Mouse (Mus musculus): ENCODE measurements around the gene Dvl2. TPM values are rescaled to one million over a fixed set of nuclear protein-coding genes. Genes with fewer than 3 reads are reported as not detected.

Gene Dvl2
- polyA plus RNA-seq, 1 experiment from 2014 or later: 28.7 TPM

MicroRNAs encoded within 50 kb of the gene (microRNA counts, 519-probe panel; counts per million panel counts)
- microRNA mmu-miR-324-3p (not detected), microRNA mmu-miR-324-5p (3,066 counts per million, percentile 60 among the panel's probes with 10 or more counts)

Small RNA genes lying within 50 kb of the gene (microRNA-seq; reads per million reads assigned to microRNA genes)
- gene Gm44349: not detected
- 3,205 reads per million, percentile 87 among the genes with 10 or more reads in this experiment for gene Mir324

Other genes with a start within 250 kb of the Dvl2 start
- 15.6 and 16.6 TPM in 2 replicates for gene Polr2a, start 242.0 kb upstream of the Dvl2 start, polyA plus RNA-seq (2015; fragmentation: Nextera tagmentation; extraction: Ambion mirVana)
- gene Slc35g3, start 238.6 kb upstream of the Dvl2 start, polyA plus RNA-seq (2015; fragmentation: Nextera tagmentation; extraction: Ambion mirVana): 0.51 and 0.66 TPM in 2 replicates
- gene Zbtb4, start 234.7 kb upstream of the Dvl2 start, polyA plus RNA-seq (2015; fragmentation: Nextera tagmentation; extraction: Ambion mirVana): 5.2 and 5.3 TPM in 2 replicates
- 1.2 and 2.2 TPM in 2 replicates for gene Chrnb1, start 204.7 kb upstream of the Dvl2 start, polyA plus RNA-seq (2015; fragmentation: Nextera tagmentation; extraction: Ambion mirVana)
- 5.7 and 7.1 TPM in 2 replicates for gene Fgf11, start 198.7 kb upstream of the Dvl2 start, polyA plus RNA-seq (2015; fragmentation: Nextera tagmentation; extraction: Ambion mirVana)
- 1.1 and 2.0 TPM in 2 replicates for gene Tmem102, start 195.0 kb upstream of the Dvl2 start, polyA plus RNA-seq (2015; fragmentation: Nextera tagmentation; extraction: Ambion mirVana)
- gene Gm39566, start 185.3 kb upstream of the Dvl2 start, polyA plus RNA-seq (2015; fragmentation: Nextera tagmentation; extraction: Ambion mirVana): not detected in 2 replicates
- not detected in 2 replicates for gene Spem2, start 182.1 kb upstream of the Dvl2 start, polyA plus RNA-seq (2015; fragmentation: Nextera tagmentation; extraction: Ambion mirVana)
- 0.21 and 0.34 TPM in 2 replicates for gene Spem1, start 178.4 kb upstream of the Dvl2 start, polyA plus RNA-seq (2015; fragmentation: Nextera tagmentation; extraction: Ambion mirVana)
- 20.9 and 21.0 TPM in 2 replicates for gene Nlgn2, start 162.8 kb upstream of the Dvl2 start, polyA plus RNA-seq (2015; fragmentation: Nextera tagmentation; extraction: Ambion mirVana)
- gene Tmem256, start 162.1 kb upstream of the Dvl2 start, polyA plus RNA-seq (2015; fragmentation: Nextera tagmentation; extraction: Ambion mirVana): 375 and 391 TPM in 2 replicates
- 46.0 and 47.5 TPM in 2 replicates for gene Plscr3, start 154.2 kb upstream of the Dvl2 start, polyA plus RNA-seq (2015; fragmentation: Nextera tagmentation; extraction: Ambion mirVana)
- 0.10 and 0.12 TPM in 2 replicates for gene Tnk1, start 141.9 kb upstream of the Dvl2 start, polyA plus RNA-seq (2015; fragmentation: Nextera tagmentation; extraction: Ambion mirVana)
- gene Tmem95, start 122.6 kb upstream of the Dvl2 start, polyA plus RNA-seq (2015; fragmentation: Nextera tagmentation; extraction: Ambion mirVana): not detected in 2 replicates
- gene Kctd11, start 119.2 kb upstream of the Dvl2 start, polyA plus RNA-seq (2015; fragmentation: Nextera tagmentation; extraction: Ambion mirVana): 2.0 and 2.4 TPM in 2 replicates
- 0.52 and 0.58 TPM in 2 replicates for gene Acap1, start 105.1 kb upstream of the Dvl2 start, polyA plus RNA-seq (2015; fragmentation: Nextera tagmentation; extraction: Ambion mirVana)
- 8.8 TPM in 2 replicates for gene 2810408A11Rik, start 99.6 kb upstream of the Dvl2 start, polyA plus RNA-seq (2015; fragmentation: Nextera tagmentation; extraction: Ambion mirVana)
- gene Neurl4, start 99.5 kb upstream of the Dvl2 start, polyA plus RNA-seq (2015; fragmentation: Nextera tagmentation; extraction: Ambion mirVana): 16.6 and 19.9 TPM in 2 replicates
- 68.4 and 69.9 TPM in 2 replicates for gene Gps2, start 86.7 kb upstream of the Dvl2 start, polyA plus RNA-seq (2015; fragmentation: Nextera tagmentation; extraction: Ambion mirVana)
- 1,083 and 1,119 TPM in 2 replicates for gene Eif5a, start 78.6 kb upstream of the Dvl2 start, polyA plus RNA-seq (2015; fragmentation: Nextera tagmentation; extraction: Ambion mirVana)
- 6.7 and 6.8 TPM in 2 replicates for gene Ybx2, start 64.8 kb upstream of the Dvl2 start, polyA plus RNA-seq (2015; fragmentation: Nextera tagmentation; extraction: Ambion mirVana)
- gene Slc2a4, start 52.4 kb upstream of the Dvl2 start, polyA plus RNA-seq (2015; fragmentation: Nextera tagmentation; extraction: Ambion mirVana): 3.4 and 4.1 TPM in 2 replicates
- gene Cldn7, start 35.8 kb upstream of the Dvl2 start, polyA plus RNA-seq (2015; fragmentation: Nextera tagmentation; extraction: Ambion mirVana): 0.34 and 1.0 TPM in 2 replicates
- gene Ctdnep1, start 19.4 kb upstream of the Dvl2 start, polyA plus RNA-seq (2015; fragmentation: Nextera tagmentation; extraction: Ambion mirVana): 23.5 and 27.1 TPM in 2 replicates
- 163 and 174 TPM in 2 replicates for gene Elp5, start 18.1 kb upstream of the Dvl2 start, polyA plus RNA-seq (2015; fragmentation: Nextera tagmentation; extraction: Ambion mirVana)
- 561 and 571 TPM in 2 replicates for gene Gabarap, start 9.5 kb upstream of the Dvl2 start, polyA plus RNA-seq (2015; fragmentation: Nextera tagmentation; extraction: Ambion mirVana)
- gene Phf23, start 4.8 kb upstream of the Dvl2 start, polyA plus RNA-seq (2015; fragmentation: Nextera tagmentation; extraction: Ambion mirVana): 56.1 and 62.2 TPM in 2 replicates
- 58.0 and 62.2 TPM in 2 replicates for gene Acadvl, start 14.8 kb downstream of the Dvl2 start, polyA plus RNA-seq (2015; fragmentation: Nextera tagmentation; extraction: Ambion mirVana)
- gene Dlg4, start 16.3 kb downstream of the Dvl2 start, polyA plus RNA-seq (2015; fragmentation: Nextera tagmentation; extraction: Ambion mirVana): 23.8 and 24.1 TPM in 2 replicates
- 2.8 and 4.7 TPM in 2 replicates for gene Asgr1, start 53.5 kb downstream of the Dvl2 start, polyA plus RNA-seq (2015; fragmentation: Nextera tagmentation; extraction: Ambion mirVana)
- not detected in 2 replicates for gene Asgr2, start 92.0 kb downstream of the Dvl2 start, polyA plus RNA-seq (2015; fragmentation: Nextera tagmentation; extraction: Ambion mirVana)
- gene Mgl2, start 129.7 kb downstream of the Dvl2 start, polyA plus RNA-seq (2015; fragmentation: Nextera tagmentation; extraction: Ambion mirVana): 1.4 and 1.6 TPM in 2 replicates
- 0.64 and 1.3 TPM in 2 replicates for gene Clec10a, start 155.6 kb downstream of the Dvl2 start, polyA plus RNA-seq (2015; fragmentation: Nextera tagmentation; extraction: Ambion mirVana)
- gene Slc16a11, start 212.2 kb downstream of the Dvl2 start, polyA plus RNA-seq (2015; fragmentation: Nextera tagmentation; extraction: Ambion mirVana): 7.6 and 8.1 TPM in 2 replicates
- 14.3 and 16.5 TPM in 2 replicates for gene Slc16a13, start 220.5 kb downstream of the Dvl2 start, polyA plus RNA-seq (2015; fragmentation: Nextera tagmentation; extraction: Ambion mirVana)
- 5.5 and 5.6 TPM in 2 replicates for gene Bcl6b, start 229.2 kb downstream of the Dvl2 start, polyA plus RNA-seq (2015; fragmentation: Nextera tagmentation; extraction: Ambion mirVana)
- 168 and 175 TPM in 2 replicates for gene 0610010K14Rik, start 237.3 kb downstream of the Dvl2 start, polyA plus RNA-seq (2015; fragmentation: Nextera tagmentation; extraction: Ambion mirVana)
- 13.7 TPM in 2 replicates for gene Gm21988, start 239.2 kb downstream of the Dvl2 start, polyA plus RNA-seq (2015; fragmentation: Nextera tagmentation; extraction: Ambion mirVana)
- 394 and 408 TPM in 2 replicates for gene Rnasek, start 239.2 kb downstream of the Dvl2 start, polyA plus RNA-seq (2015; fragmentation: Nextera tagmentation; extraction: Ambion mirVana)

Measured in hindbrain, embryonic 15.5 days (tissue).